Mouse (Mus musculus): Measurements from ENCODE around the gene Mettl21e. TPM values are rescaled to one million over a fixed set of nuclear protein-coding genes. Genes with fewer than 3 reads are reported as not detected.
"Not testable (repeated sequence)": the region's sequence is repeated elsewhere in the genome, so short reads cannot be mapped to it uniquely, and the experiment has no call there.

Mettl21e gene
- total RNA-seq (2014; fragmentation: Nextera tagmentation) (not detected in 2 replicates), total RNA-seq (2017) (0.06 and 0.16 TPM in 2 replicates), polyA plus RNA-seq (2012) (not detected in 2 replicates)

DNA sequence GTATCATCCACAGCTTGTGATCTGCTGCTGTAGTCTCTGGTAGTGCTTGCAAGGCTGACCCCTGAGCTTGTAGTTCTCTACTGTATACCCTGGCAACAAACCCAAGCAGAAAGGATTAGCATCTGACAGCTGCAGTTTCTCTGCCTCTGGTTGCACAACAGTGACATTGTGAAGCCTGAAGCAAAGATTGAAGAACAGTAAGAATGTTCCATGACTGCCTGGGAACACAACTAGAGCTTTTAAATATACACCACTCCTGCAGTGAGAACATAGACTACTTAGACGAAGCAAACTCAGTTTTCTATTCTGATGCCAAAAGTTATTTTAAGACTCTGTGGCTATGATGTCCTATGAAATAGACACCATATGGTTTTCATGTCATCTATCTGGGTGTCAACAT, at the start of gene Mettl21e:
Gene Mettl21e, minus strand, starts transcription at position 86 of the 400 bp plus-strand sequence.
- Histone ChIP-seq H3K9me3 (replicated peaks) (no peaks in the 10 kb centered on the region), H3K27me3 (ENCODE audit: insufficient read depth, low read length) (no peaks in the 10 kb centered on the region)
- ATAC-seq (ENCODE audit: extremely low read depth, insufficient number of reproducible peaks, low FRiP score, poor library complexity, severe bottlenecking), result no peak

GRCm38 (mm10) chr1:44240440-44240839, 21.7 kb upstream of the Mettl21e start:
- H3K36me3 ChIP-seq (replicated peaks); ATAC-seq (ENCODE audit: extremely low read depth, insufficient number of reproducible peaks, low FRiP score, poor library complexity, severe bottlenecking); H3K4me3 ChIP-seq (ENCODE audit: low read depth, low read length); DNase-seq (ENCODE audit: low spot score); H3K4me1 ChIP-seq (ENCODE audit: insufficient read depth, low read depth, low read length); H3K27me3 ChIP-seq (ENCODE audit: insufficient read depth, low read length); H3K9me3 ChIP-seq (replicated peaks): not testable (repeated sequence)

More for the DNA sequence above, at the start of gene Mettl21e:
- DNase-seq (ENCODE audit: low spot score), result no peak
- Histone ChIP-seq H3K4me3 (ENCODE audit: low read depth, low read length) (no peak within 1 kb of the TSS), H3K4me1 (ENCODE audit: insufficient read depth, low read depth, low read length) (no peaks in the 10 kb centered on the region), H3K36me3 (replicated peaks) (no peaks in the 10 kb centered on the region)
- TF ChIP-seq GATA1 (IDR thresholded peaks at IDR 0.05; ENCODE audit: borderline replicate concordance, low read length) (no peak), TAL1 (conservative IDR thresholded peaks at IDR 0.05; ENCODE audit: low read depth, low read length) (no peak), GATA2 (IDR thresholded peaks at IDR 0.05; ENCODE audit: borderline replicate concordance, low read depth, low read length) (no peak), POLR2AphosphoS5 (IDR thresholded peaks at IDR 0.05; ENCODE audit: insufficient replicate concordance, low read depth, low read length) (no peak), CTCF (IDR thresholded peaks at IDR 0.05; ENCODE audit: low read depth, low read length) (no peak)

DNA sequence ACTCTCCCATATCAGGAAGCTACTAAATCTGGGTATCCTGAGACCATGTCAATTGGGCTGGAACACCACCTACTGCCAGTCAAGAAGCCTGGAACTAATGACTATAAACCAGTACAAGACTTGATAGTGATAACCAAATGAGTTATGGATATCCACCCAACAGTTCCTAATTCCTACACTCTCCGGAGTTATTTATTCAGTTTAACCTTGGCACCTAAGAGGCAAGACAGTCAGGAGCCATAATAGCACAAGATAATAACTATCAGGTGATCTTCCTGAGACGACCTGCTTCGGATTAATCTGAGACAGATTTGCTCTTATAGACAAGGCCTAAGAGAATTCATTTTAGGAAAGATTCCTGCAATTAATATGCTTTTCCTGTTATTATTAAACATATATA, 21.2 kb upstream of the Mettl21e start:
- H3K9me3 ChIP-seq (replicated peaks), result no peaks in the 10 kb centered on the region
- DNase-seq (ENCODE audit: low spot score) (no peak), ATAC-seq (ENCODE audit: extremely low read depth, insufficient number of reproducible peaks, low FRiP score, poor library complexity, severe bottlenecking) (no peak)
- no peaks in the 10 kb centered on the region for H3K27me3 ChIP-seq (ENCODE audit: insufficient read depth, low read length)
- TF ChIP-seq POLR2AphosphoS5 (IDR thresholded peaks at IDR 0.05; ENCODE audit: insufficient replicate concordance, low read depth, low read length), result no peak
- no peak for TF ChIP-seq TAL1 (conservative IDR thresholded peaks at IDR 0.05; ENCODE audit: low read depth, low read length)
- no peaks in the 10 kb centered on the region for H3K4me1 ChIP-seq (ENCODE audit: insufficient read depth, low read depth, low read length)
- H3K36me3 ChIP-seq (replicated peaks), result no peaks in the 10 kb centered on the region
- no peak overlapping the region for H3K4me3 ChIP-seq (ENCODE audit: low read depth, low read length)

- DNase-seq (ENCODE audit: low spot score) (no peak), ATAC-seq (ENCODE audit: extremely low read depth, insufficient number of reproducible peaks, low FRiP score, poor library complexity, severe bottlenecking) (no peak)
- Histone ChIP-seq H3K4me1 (ENCODE audit: insufficient read depth, low read depth, low read length) (no peaks in the 10 kb centered on the region), H3K27me3 (ENCODE audit: insufficient read depth, low read length) (no peaks in the 10 kb centered on the region), H3K4me3 (ENCODE audit: low read depth, low read length) (no peak overlapping the region), H3K36me3 (replicated peaks) (no peaks in the 10 kb centered on the region), H3K9me3 (replicated peaks) (no peaks in the 10 kb centered on the region)
- no peak for TF ChIP-seq TAL1 (conservative IDR thresholded peaks at IDR 0.05; ENCODE audit: low read depth, low read length)
- TF ChIP-seq POLR2AphosphoS5 (IDR thresholded peaks at IDR 0.05; ENCODE audit: insufficient replicate concordance, low read depth, low read length), result no peak
- TF ChIP-seq GATA2 (IDR thresholded peaks at IDR 0.05; ENCODE audit: borderline replicate concordance, low read depth, low read length), result no peak
- no peak for TF ChIP-seq CTCF (IDR thresholded peaks at IDR 0.05; ENCODE audit: low read depth, low read length)
- TF ChIP-seq GATA1 (IDR thresholded peaks at IDR 0.05; ENCODE audit: borderline replicate concordance, low read length), result no peak
These were observed 18.5 kb upstream of the Mettl21e start for GRCm38 (mm10) chr1:44237305-44237704.

GRCm38 (mm10) chr1:44235311-44235710, 16.6 kb upstream of the Mettl21e start:
- ATAC-seq (ENCODE audit: extremely low read depth, insufficient number of reproducible peaks, low FRiP score, poor library complexity, severe bottlenecking) (no peak), DNase-seq (ENCODE audit: low spot score) (no peak)
- H3K36me3 ChIP-seq (replicated peaks), result no peaks in the 10 kb centered on the region
- H3K4me3 ChIP-seq (ENCODE audit: low read depth, low read length), result no peak overlapping the region
- TF ChIP-seq GATA2 (IDR thresholded peaks at IDR 0.05; ENCODE audit: borderline replicate concordance, low read depth, low read length), result no peak
- TF ChIP-seq GATA1 (IDR thresholded peaks at IDR 0.05; ENCODE audit: borderline replicate concordance, low read length), result no peak
- no peak for TF ChIP-seq POLR2AphosphoS5 (IDR thresholded peaks at IDR 0.05; ENCODE audit: insufficient replicate concordance, low read depth, low read length)
- no peak for TF ChIP-seq TAL1 (conservative IDR thresholded peaks at IDR 0.05; ENCODE audit: low read depth, low read length)
- no peak for TF ChIP-seq CTCF (IDR thresholded peaks at IDR 0.05; ENCODE audit: low read depth, low read length)
- H3K4me1 ChIP-seq (ENCODE audit: insufficient read depth, low read depth, low read length), result no peaks in the 10 kb centered on the region
- no peaks in the 10 kb centered on the region for H3K27me3 ChIP-seq (ENCODE audit: insufficient read depth, low read length)
- H3K9me3 ChIP-seq (replicated peaks), result no peaks in the 10 kb centered on the region

- not testable (repeated sequence) for H3K4me1 ChIP-seq (ENCODE audit: insufficient read depth, low read depth, low read length); DNase-seq (ENCODE audit: low spot score); H3K27me3 ChIP-seq (ENCODE audit: insufficient read depth, low read length); ATAC-seq (ENCODE audit: extremely low read depth, insufficient number of reproducible peaks, low FRiP score, poor library complexity, severe bottlenecking); H3K9me3 ChIP-seq (replicated peaks); H3K36me3 ChIP-seq (replicated peaks); H3K4me3 ChIP-seq (ENCODE audit: low read depth, low read length)
These were observed 15.8 kb upstream of the Mettl21e start for GRCm38 (mm10) chr1:44234531-44234930.

DNA sequence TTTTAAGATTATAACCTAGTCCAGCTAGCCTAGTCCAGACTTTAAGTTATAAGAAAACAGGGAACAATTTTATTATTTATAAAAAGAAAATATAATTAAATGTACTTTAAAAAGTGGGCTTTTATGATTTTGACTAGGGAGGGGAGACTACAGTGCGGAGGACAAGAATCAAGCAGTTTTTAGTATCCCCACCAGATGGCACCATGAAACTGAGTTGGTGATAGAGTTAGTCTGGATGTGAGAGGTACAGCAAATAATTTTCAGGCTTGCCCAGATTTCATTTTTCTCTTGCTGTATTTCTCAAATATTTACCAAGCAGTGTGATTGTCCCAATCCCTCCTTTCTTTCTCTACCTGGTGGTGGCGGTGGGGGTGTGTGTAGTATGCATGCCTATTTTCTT, 10.3 kb upstream of the Mettl21e start:
- Histone ChIP-seq H3K9me3 (replicated peaks) (no peaks in the 10 kb centered on the region), H3K4me3 (ENCODE audit: low read depth, low read length) (no peak overlapping the region), H3K4me1 (ENCODE audit: insufficient read depth, low read depth, low read length) (no peaks in the 10 kb centered on the region), H3K36me3 (replicated peaks) (no peaks in the 10 kb centered on the region), H3K27me3 (ENCODE audit: insufficient read depth, low read length) (no peaks in the 10 kb centered on the region)
- TF ChIP-seq POLR2AphosphoS5 (IDR thresholded peaks at IDR 0.05; ENCODE audit: insufficient replicate concordance, low read depth, low read length), result no peak
- no peak for TF ChIP-seq CTCF (IDR thresholded peaks at IDR 0.05; ENCODE audit: low read depth, low read length)
- no peak for TF ChIP-seq GATA2 (IDR thresholded peaks at IDR 0.05; ENCODE audit: borderline replicate concordance, low read depth, low read length)
- no peak for TF ChIP-seq TAL1 (conservative IDR thresholded peaks at IDR 0.05; ENCODE audit: low read depth, low read length)
- no peak for TF ChIP-seq GATA1 (IDR thresholded peaks at IDR 0.05; ENCODE audit: borderline replicate concordance, low read length)
- ATAC-seq (ENCODE audit: extremely low read depth, insufficient number of reproducible peaks, low FRiP score, poor library complexity, severe bottlenecking) (no peak), DNase-seq (ENCODE audit: low spot score) (no peak)

Measured in G1E (cell line).